Mouse (Mus musculus) CH12F3 (cell line): ENCODE results near the gene Gcdh.

Experiments
- in situ Hi-C: fragments of 300-500 bp; cut with MboI; formaldehyde crosslinking; loops from 2 replicates; pipeline ENCODE4 v1.14.3; 2020; ENCODE audit warnings: low sequenced_read_pairs

Gcdh gene

GRCm38 (mm10) chr8:84893709-84894134 is at the start of gene Gcdh:
Gene Gcdh (minus strand): TSS chr8:84893921.
- in situ Hi-C loops = no loop called here

- in situ Hi-C loops = no loop called here
Observed at GRCm38 (mm10) chr8:84937620-84938485, 44.1 kb upstream of the Gcdh start.

GRCm38 (mm10) chr8:84936962-84937546 is 43.3 kb upstream of the Gcdh start, which contains the start of gene Mast1:
Gene Mast1 (minus strand): TSS chr8:84937359.
- in situ Hi-C loops = no loop called here

- in situ Hi-C loops = no loop called here
Observed at GRCm38 (mm10) chr8:84936041-84936961, 42.6 kb upstream of the Gcdh start.

GRCm38 (mm10) chr8:84935489-84935888 is 41.8 kb upstream of the Gcdh start:
- in situ Hi-C loops = no loop called here

- in situ Hi-C loops = no loop called here
Observed at GRCm38 (mm10) chr8:84934860-84935259, 41.1 kb upstream of the Gcdh start.

- in situ Hi-C loops = no loop called here
Observed at GRCm38 (mm10) chr8:84933767-84934559, 40.2 kb upstream of the Gcdh start.

GRCm38 (mm10) chr8:84930582-84930981 is 36.9 kb upstream of the Gcdh start:
- in situ Hi-C loops = no loop called here

- in situ Hi-C loops = no loop called here
Observed at GRCm38 (mm10) chr8:84928456-84929306, 35.0 kb upstream of the Gcdh start.

GRCm38 (mm10) chr8:84927513-84927912 is 33.8 kb upstream of the Gcdh start:
- in situ Hi-C loops = no loop called here

GRCm38 (mm10) chr8:84925557-84925956 is 31.8 kb upstream of the Gcdh start:
- in situ Hi-C loops = no loop called here

- in situ Hi-C loops = no loop called here
Observed at GRCm38 (mm10) chr8:84921596-84921995, 27.9 kb upstream of the Gcdh start.

GRCm38 (mm10) chr8:84918646-84919045 is 24.9 kb upstream of the Gcdh start:
- in situ Hi-C loops = no loop called here

- in situ Hi-C loops = no loop called here
Observed at GRCm38 (mm10) chr8:84917781-84918180, 24.1 kb upstream of the Gcdh start.

GRCm38 (mm10) chr8:84915269-84915668 is 21.5 kb upstream of the Gcdh start:
- in situ Hi-C loops = no loop called here

GRCm38 (mm10) chr8:84913960-84914359 is 20.2 kb upstream of the Gcdh start:
- in situ Hi-C loops = no loop called here

- in situ Hi-C loops = no loop called here
Observed at GRCm38 (mm10) chr8:84913502-84913900, 19.8 kb upstream of the Gcdh start.

GRCm38 (mm10) chr8:84912895-84913501 is 19.3 kb upstream of the Gcdh start:
- in situ Hi-C loops = no loop called here

- in situ Hi-C loops = no loop called here
Observed at GRCm38 (mm10) chr8:84912391-84912790, 18.7 kb upstream of the Gcdh start.
